Mouse (Mus musculus): ENCODE measurements at regions not wholly inside any gene's neighbourhood (a gene's known extent, or its start where the extent isn't known, plus 50 kb on each side); places are given as distances from the start of the nearest gene placed in this dataset.
A peak's percentile ranks its signal among the peaks of the same experiment; 100 is the strongest.

- no peak for ATAC-seq (replicated peaks; ENCODE audit: low read depth, poor library complexity, severe bottlenecking)
Measured at GRCm38 (mm10) chrX:99415701-99416100, 55.4 kb downstream of the Pja1 start.

- no peak for ATAC-seq (replicated peaks; ENCODE audit: low read depth, poor library complexity, severe bottlenecking)
Measured at GRCm38 (mm10) chrX:99410942-99411341, 60.1 kb downstream of the Pja1 start.

- no peak for ATAC-seq (replicated peaks; ENCODE audit: low read depth, poor library complexity, severe bottlenecking)
Measured at GRCm38 (mm10) chrX:99409858-99410257, 61.2 kb downstream of the Pja1 start.

- ATAC-seq (replicated peaks; ENCODE audit: low read depth, poor library complexity, severe bottlenecking) = no peak
Measured at GRCm38 (mm10) chrX:99409331-99409730, 61.7 kb downstream of the Pja1 start.

GRCm38 (mm10) chrX:99408804-99409203 lies 62.3 kb downstream of the Pja1 start:
- ATAC-seq (replicated peaks; ENCODE audit: low read depth, poor library complexity, severe bottlenecking) = no peak

GRCm38 (mm10) chrX:99405843-99406242 lies 65.2 kb downstream of the Pja1 start:
- no peak for ATAC-seq (replicated peaks; ENCODE audit: low read depth, poor library complexity, severe bottlenecking)

GRCm38 (mm10) chrX:99403521-99404149 lies 67.4 kb downstream of the Pja1 start:
- ATAC-seq (replicated peaks; ENCODE audit: low read depth, poor library complexity, severe bottlenecking) = no peak

- no peak for ATAC-seq (replicated peaks; ENCODE audit: low read depth, poor library complexity, severe bottlenecking)
Measured at GRCm38 (mm10) chrX:99402841-99403520, 68.1 kb downstream of the Pja1 start.

- no peak for ATAC-seq (replicated peaks; ENCODE audit: low read depth, poor library complexity, severe bottlenecking)
Measured at GRCm38 (mm10) chrX:99397344-99397743, 73.7 kb downstream of the Pja1 start.

- ATAC-seq (replicated peaks; ENCODE audit: low read depth, poor library complexity, severe bottlenecking) = no peak
Measured at GRCm38 (mm10) chrX:99396180-99396579, 74.9 kb downstream of the Pja1 start.

- no peak for ATAC-seq (replicated peaks; ENCODE audit: low read depth, poor library complexity, severe bottlenecking)
Measured at GRCm38 (mm10) chrX:99395067-99395466, 76.0 kb downstream of the Pja1 start.

GRCm38 (mm10) chrX:99391628-99392027 lies 79.4 kb downstream of the Pja1 start:
- ATAC-seq (replicated peaks; ENCODE audit: low read depth, poor library complexity, severe bottlenecking) = no peak

- ATAC-seq (replicated peaks; ENCODE audit: low read depth, poor library complexity, severe bottlenecking) = no peak
Measured at GRCm38 (mm10) chrX:99390462-99390838, 80.6 kb downstream of the Pja1 start.

GRCm38 (mm10) chrX:99389778-99390461 lies 81.2 kb downstream of the Pja1 start:
- ATAC-seq (replicated peaks; ENCODE audit: low read depth, poor library complexity, severe bottlenecking) = no peak

GRCm38 (mm10) chrX:99370711-99371110 lies 100.4 kb downstream of the Pja1 start:
- no peak for ATAC-seq (replicated peaks; ENCODE audit: low read depth, poor library complexity, severe bottlenecking)

- no peak for ATAC-seq (replicated peaks; ENCODE audit: low read depth, poor library complexity, severe bottlenecking)
Measured at GRCm38 (mm10) chrX:99369258-99369900, 101.7 kb downstream of the Pja1 start.

- ATAC-seq (replicated peaks; ENCODE audit: low read depth, poor library complexity, severe bottlenecking) = no peak
Measured at GRCm38 (mm10) chrX:99364072-99364471, 107.0 kb downstream of the Pja1 start.

GRCm38 (mm10) chrX:99360095-99360890 lies 110.8 kb downstream of the Pja1 start:
- no peak for ATAC-seq (replicated peaks; ENCODE audit: low read depth, poor library complexity, severe bottlenecking)

- ATAC-seq (replicated peaks; ENCODE audit: low read depth, poor library complexity, severe bottlenecking) = no peak
Measured at GRCm38 (mm10) chrX:99358784-99359183, 112.3 kb downstream of the Pja1 start.

GRCm38 (mm10) chrX:99358051-99358617 lies 112.9 kb downstream of the Pja1 start:
- peak; percentile 67 for ATAC-seq (replicated peaks; ENCODE audit: low read depth, poor library complexity, severe bottlenecking)

Data from common myeloid progenitor, adult 5-6 weeks (primary cell).